Mouse (Mus musculus) heart, adult 2 months (tissue): ENCODE data around the gene Manbal. TPM values are rescaled to one million over a fixed set of nuclear protein-coding genes. Genes with fewer than 3 reads are reported as not detected.
A peak's percentile ranks its signal among the peaks of the same experiment; 100 is the strongest.

Experiments
- DNase-seq, 2 experiments: peaks; one replicate each; pipeline ENCODE4 v3.0.0; 2021
- H3K27ac ChIP-seq: fragments of 200-600 bp; 2 replicates; pipeline ENCODE4 v1.8.1; 2022
- H3K27me3 ChIP-seq: fragments of 200-500 bp; 2 replicates; pipeline ENCODE4 v1.6.1; 2012; ENCODE audit warnings: mild to moderate bottlenecking, low read length, inconsistent platforms, mixed read lengths; ENCODE audit not compliant: control insufficient read depth, insufficient read depth
- H3K36me3 ChIP-seq: fragments of 200-500 bp; 2 replicates; pipeline ENCODE4 v1.6.1; 2012; ENCODE audit warnings: low read length, inconsistent platforms; ENCODE audit not compliant: control insufficient read depth, insufficient read depth
- H3K4me1 ChIP-seq: fragments of 200-500 bp; 2 replicates; pipeline ENCODE4 v1.6.1; 2011; ENCODE audit warnings: low read length; ENCODE audit not compliant: control insufficient read depth, insufficient read depth
- H3K4me3 ChIP-seq: fragments of 200-600 bp; 2 replicates; pipeline ENCODE4 v1.8.1; 2022
- H3K79me2 ChIP-seq: fragments of 200-500 bp; replicated peaks from 2 replicates; pipeline ENCODE4 v1.6.1; 2012; ENCODE audit warnings: mild to moderate bottlenecking, inconsistent platforms, low read length, moderate library complexity, mixed read lengths; ENCODE audit not compliant: control insufficient read depth, insufficient read depth
- H3K9ac ChIP-seq: fragments of 200-500 bp; 2 replicates; pipeline ENCODE4 v1.6.1; 2012; ENCODE audit warnings: low read depth, mild to moderate bottlenecking, control low read depth, inconsistent platforms, low read length, mixed read lengths
- CTCF ChIP-seq: fragments of 200-600 bp; IDR thresholded peaks from 2 replicates; pipeline ENCODE4 v1.8.1; 2022; ENCODE audit warnings: antibody characterized with exemption, mild to moderate bottlenecking, moderate library complexity
- EP300 ChIP-seq: fragments of 200-500 bp; IDR thresholded peaks from 2 replicates; pipeline ENCODE4 v1.6.1; 2011; ENCODE audit warnings: low read depth, low read length, control low read depth; ENCODE audit not compliant: insufficient read depth
- POLR2A ChIP-seq: fragments of 200-500 bp; IDR thresholded peaks from 2 replicates; pipeline ENCODE4 v1.6.1; 2011; ENCODE audit warnings: mild to moderate bottlenecking, low read depth, low read length, control low read depth; ENCODE audit not compliant: insufficient read depth
- WGBS: fragments of 180-500 bp; shearing (Covaris S2); methylation state at CpG from one replicate; pipeline ENCODE4 v1.1.7; 2018; 5-methylcytosine and 5-hydroxymethylcytosine counted together
- intact Hi-C: fragments of 180-260 bp; cut with DNase I; formaldehyde crosslinking; loops from one replicate; pipeline ENCODE4 v1.15.1; 2025
- polyA plus RNA-seq: library from polyadenylated mRNA; depleted of rRNA; stranded (reverse); fragments of >200 nt; gene quantifications from 2 replicates; pipeline ENCODE4 v1.2.3, GENCODE M21; 2012; rRNA removed
- total RNA-seq, 2 experiments: library from RNA; stranded (reverse); gene quantifications; 2 replicates each; pipeline ENCODE4 v1.2.3; 2021

The Manbal gene
- total and polyA plus RNA-seq, 3 experiments = 14.5 to 44.2 (median 20.1) TPM

GRCm38 (mm10) chr2:157437123-157437522, 69.7 kb downstream of the Manbal start:
- intact Hi-C loops = no loop called here
- H3K36me3 ChIP-seq = no peaks in the 10 kb centered on the region
- no peak overlapping the region for H3K4me3 ChIP-seq
- H3K79me2 ChIP-seq = no peaks in the 10 kb centered on the region
- H3K9ac ChIP-seq = no peak overlapping the region
- no peaks in the 10 kb centered on the region for H3K4me1 ChIP-seq
- H3K27ac ChIP-seq = no peak overlapping the region
- no peak for DNase-seq
- H3K27me3 ChIP-seq = no peaks in the 10 kb centered on the region
- WGBS = 95% methylated on average over 3 of the region's 3 CpGs
- no peak for TF ChIP-seq POLR2A

- Histone ChIP-seq H3K27ac (no peak overlapping the region), H3K4me3 (no peak overlapping the region), H3K36me3 (no peaks in the 10 kb centered on the region), H3K79me2 (no peaks in the 10 kb centered on the region), H3K27me3 (no peaks in the 10 kb centered on the region), H3K4me1 (no peaks in the 10 kb centered on the region; the same call in 1 of the 2 replicates), H3K9ac (no peak overlapping the region)
- DNase-seq = no peak
- intact Hi-C loops = no loop called here
- 86% methylated on average over 1 of the region's 1 CpGs for WGBS
- TF ChIP-seq EP300 (no peak), CTCF (peak; percentile 30)
Measured at GRCm38 (mm10) chr2:157441363-157441762, 74.0 kb downstream of the Manbal start.

Other genes starting within 250 kb of the Manbal start
- 10 to 100 TPM; 22.7 to 23.8 TPM for gene Samhd1, start 232.3 kb upstream of the Manbal start, total RNA-seq
- gene Samhd1, start 232.3 kb upstream of the Manbal start, polyA plus RNA-seq = 19.8 and 22.7 TPM in 2 replicates
- gene Rbl1, start 163.1 kb upstream of the Manbal start, total RNA-seq = 1 to 10 TPM; 2.0 to 2.1 TPM
- 0.84 and 1.7 TPM in 2 replicates for gene Rbl1, start 163.1 kb upstream of the Manbal start, polyA plus RNA-seq
- 100 to 1,000 TPM in 1 of 2 experiments, 10 to 100 TPM in 1; 97.5 to 102 TPM for gene Rpn2, start 88.6 kb upstream of the Manbal start, total RNA-seq
- 95.1 and 125 TPM in 2 replicates for gene Rpn2, start 88.6 kb upstream of the Manbal start, polyA plus RNA-seq
- gene Mroh8, start 88.0 kb upstream of the Manbal start, total RNA-seq = under 1 TPM; 0.18 to 0.21 TPM
- gene Mroh8, start 88.0 kb upstream of the Manbal start, polyA plus RNA-seq = 0.08 and 0.26 TPM in 2 replicates
- not detected for gene Ghrh, start 20.1 kb upstream of the Manbal start, total RNA-seq
- gene Ghrh, start 20.1 kb upstream of the Manbal start, polyA plus RNA-seq = not detected in 2 replicates
- 1 to 10 TPM; 4.0 to 4.1 TPM for gene Src, start 50.9 kb downstream of the Manbal start, total RNA-seq
- 5.4 and 5.8 TPM in 2 replicates for gene Src, start 50.9 kb downstream of the Manbal start, polyA plus RNA-seq
- under 1 TPM; 0.29 to 0.39 TPM for gene Nnat, start 192.5 kb downstream of the Manbal start, total RNA-seq
- gene Nnat, start 192.5 kb downstream of the Manbal start, polyA plus RNA-seq = 6.0 TPM in 2 replicates
- 10 to 100 TPM; 54.3 to 55.6 TPM for gene Blcap, start 203.7 kb downstream of the Manbal start, total RNA-seq
- 62.4 and 93.3 TPM in 2 replicates for gene Blcap, start 203.7 kb downstream of the Manbal start, polyA plus RNA-seq